Mouse (Mus musculus): Measurements from ENCODE around the gene Elk4.
A peak's percentile ranks its signal among the peaks of the same experiment; 100 is the strongest.

The Elk4 gene

GRCm38 (mm10) chr1:132065475-132066172 lies 58.2 kb downstream of the Elk4 start:
- peak; percentile 70 for DNase-seq (ENCODE audit: low read depth, low spot score)

- DNase-seq (ENCODE audit: low read depth, low spot score), result peak; percentile 78
Measured at GRCm38 (mm10) chr1:132067261-132068255, 60.2 kb downstream of the Elk4 start, which contains the start of gene Mfsd4a. Mfsd4a (minus strand) TSS chr1:132068062.

- DNase-seq (ENCODE audit: low read depth, low spot score), result peak; percentile 58
Measured at GRCm38 (mm10) chr1:132069436-132069835, 62.0 kb downstream of the Elk4 start.

GRCm38 (mm10) chr1:132070659-132071058 lies 63.3 kb downstream of the Elk4 start:
- no peak for DNase-seq (ENCODE audit: low read depth, low spot score)

- no peak for DNase-seq (ENCODE audit: low read depth, low spot score)
Measured at GRCm38 (mm10) chr1:132075576-132075975, 68.2 kb downstream of the Elk4 start.

- DNase-seq (ENCODE audit: low read depth, low spot score), result no peak
Measured at GRCm38 (mm10) chr1:132078413-132078812, 71.0 kb downstream of the Elk4 start.
